Mouse (Mus musculus) testis, adult 2 months (tissue): ENCODE data around the gene Chmp6. TPM values are rescaled to one million over a fixed set of nuclear protein-coding genes. Genes with fewer than 3 reads are reported as not detected.
A peak's percentile ranks its signal among the peaks of the same experiment; 100 is the strongest.

Experiments used
- H3K27ac ChIP-seq: fragments of 200-500 bp; 2 replicates; pipeline ENCODE4 v1.5.1; 2012; ENCODE audit warnings: low read depth, low read length; ENCODE audit not compliant: control insufficient read depth, insufficient read depth
- H3K27me3 ChIP-seq: fragments of 200-500 bp; 2 replicates; pipeline ENCODE4 v1.6.1; 2012; ENCODE audit warnings: mild to moderate bottlenecking, low read length, moderate library complexity; ENCODE audit not compliant: control insufficient read depth, insufficient read depth
- H3K36me3 ChIP-seq: fragments of 200-500 bp; 2 replicates; pipeline ENCODE4 v1.6.1; 2012; ENCODE audit warnings: mild to moderate bottlenecking, low read length; ENCODE audit not compliant: control insufficient read depth, insufficient read depth
- H3K4me1 ChIP-seq: fragments of 200-500 bp; 2 replicates; pipeline ENCODE4 v1.6.1; 2012; ENCODE audit warnings: low read length; ENCODE audit not compliant: control insufficient read depth, insufficient read depth
- H3K4me3 ChIP-seq: fragments of 200-500 bp; 2 replicates; pipeline ENCODE4 v1.5.1; 2012; ENCODE audit warnings: low read depth, mild to moderate bottlenecking, low read length, moderate library complexity, mixed read lengths; ENCODE audit not compliant: control insufficient read depth
- CTCF ChIP-seq: fragments of 200-500 bp; IDR thresholded peaks from 2 replicates; pipeline ENCODE4 v1.5.1; 2012; ENCODE audit warnings: low read depth, mild to moderate bottlenecking, inconsistent platforms, low read length, moderate library complexity; ENCODE audit not compliant: control insufficient read depth, insufficient read depth, insufficient replicate concordance
- POLR2A ChIP-seq: fragments of 200-500 bp; IDR thresholded peaks from 2 replicates; pipeline ENCODE4 v1.6.1; 2012; ENCODE audit warnings: low read depth, mild to moderate bottlenecking, inconsistent platforms, low read length, moderate library complexity; ENCODE audit not compliant: control insufficient read depth
- polyA plus RNA-seq: library from polyadenylated mRNA; depleted of rRNA; stranded (reverse); fragments of >200 nt; gene quantifications from 2 replicates; pipeline ENCODE4 v1.2.3, GENCODE M21; 2012

Gene Chmp6
- polyA plus RNA-seq, 1 experiment: 47.8 TPM

DNA sequence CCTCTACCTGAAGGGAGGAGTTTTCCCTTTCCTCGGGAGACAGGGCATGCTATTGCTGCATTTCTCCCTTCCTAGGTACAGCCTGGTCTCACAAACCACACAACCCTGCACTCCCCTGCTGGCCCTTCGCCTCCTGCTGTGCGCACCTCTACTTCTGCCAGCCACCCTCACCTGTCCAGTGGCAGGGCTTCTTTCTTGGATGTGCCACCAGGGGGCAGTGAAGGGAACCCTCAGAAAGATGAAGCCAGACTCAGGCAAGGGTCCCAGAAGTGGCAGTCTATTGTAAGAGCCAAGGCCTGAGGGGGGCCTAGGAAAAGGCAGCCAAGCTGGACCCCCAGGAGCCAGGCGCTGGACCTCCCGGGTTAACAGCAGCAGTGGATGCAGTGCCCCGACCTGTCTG is 22.2 kb downstream of the Chmp6 start:
- no peak overlapping the region for H3K27ac ChIP-seq
- H3K4me1 ChIP-seq: peaks cover 6% of the 10 kb centered on the region
- no peaks in the 10 kb centered on the region for H3K36me3 ChIP-seq
- no peak overlapping the region for H3K4me3 ChIP-seq
- TF ChIP-seq CTCF: peak; percentile 47; the same call in 1 of the 2 replicates
- TF ChIP-seq POLR2A: no peak
- no peaks in the 10 kb centered on the region for H3K27me3 ChIP-seq

GRCm38 (mm10) chr11:119936456-119936855 is 23.2 kb downstream of the Chmp6 start:
- Histone ChIP-seq H3K36me3 (no peaks in the 10 kb centered on the region), H3K4me1 (peaks cover 11% of the 10 kb centered on the region), H3K27ac (no peak overlapping the region), H3K27me3 (no peaks in the 10 kb centered on the region), H3K4me3 (no peak overlapping the region)
- TF ChIP-seq CTCF: no peak
- TF ChIP-seq POLR2A: 0 out of 2 replicates have a peak, but pooled peaks have one; percentile 19

DNA sequence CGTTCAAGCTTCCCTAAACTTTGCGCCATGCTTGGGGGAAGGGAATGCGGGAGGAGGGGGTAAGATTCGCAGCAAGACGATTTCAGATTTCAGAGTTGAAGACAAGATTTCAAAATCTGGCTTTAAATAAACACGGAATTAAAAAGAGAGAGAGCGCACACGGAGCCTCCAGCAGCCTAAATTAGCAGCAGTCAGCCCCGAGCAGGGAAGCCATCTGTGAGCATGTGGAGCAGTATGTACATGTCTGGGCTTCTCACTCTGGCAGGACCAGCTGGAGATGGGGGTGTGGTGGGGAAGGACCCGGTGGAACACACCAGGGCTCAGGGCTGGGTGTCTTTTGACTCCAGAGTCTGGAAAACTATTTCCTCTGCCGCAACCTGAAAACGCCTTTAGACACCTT is 24.0 kb downstream of the Chmp6 start:
- TF ChIP-seq POLR2A (no peak), CTCF (no peak)
- Histone ChIP-seq H3K36me3 (no peaks in the 10 kb centered on the region), H3K27ac (no peak overlapping the region), H3K4me3 (no peak overlapping the region), H3K27me3 (no peaks in the 10 kb centered on the region), H3K4me1 (peaks cover 12% of the 10 kb centered on the region)

DNA sequence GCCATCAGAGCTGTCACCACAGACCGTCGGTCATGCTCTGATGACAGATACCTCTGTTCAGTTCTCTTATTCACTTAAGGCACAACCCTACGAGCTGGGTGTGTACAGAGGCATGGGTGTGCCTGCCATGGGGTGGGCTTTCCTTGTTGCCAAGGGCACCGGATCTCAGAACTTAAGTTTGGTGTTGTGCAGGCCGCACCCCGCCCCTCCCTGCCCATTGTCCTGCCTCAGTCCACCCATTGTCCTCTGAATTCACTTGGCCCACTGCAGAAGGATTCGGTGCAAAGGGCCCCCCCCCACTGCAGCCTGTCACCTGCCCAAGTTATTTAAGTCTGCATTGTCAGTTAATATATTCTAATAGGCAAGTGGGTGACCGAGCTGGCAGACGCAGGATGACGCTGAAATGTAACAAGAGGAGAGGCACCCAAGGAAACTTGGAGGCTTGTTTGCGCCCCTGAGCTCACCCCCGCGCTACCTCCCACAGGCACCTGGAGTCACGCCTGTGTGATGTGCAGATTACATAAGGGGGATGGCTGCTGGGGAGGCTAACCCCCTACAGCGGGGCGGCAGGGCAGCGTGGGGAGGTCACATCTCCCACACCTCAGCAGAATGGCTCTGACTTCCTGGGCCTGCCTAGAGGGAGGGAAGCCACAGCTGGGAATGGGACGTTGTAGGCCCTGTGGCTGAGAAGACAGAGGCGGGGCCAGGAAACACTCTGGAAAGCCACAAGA is 24.7 kb downstream of the Chmp6 start:
- Histone ChIP-seq H3K27me3 (no peaks in the 10 kb centered on the region), H3K4me3 (no peak overlapping the region), H3K4me1 (peaks cover 12% of the 10 kb centered on the region), H3K27ac (no peak overlapping the region), H3K36me3 (no peaks in the 10 kb centered on the region)
- TF ChIP-seq POLR2A (no peak), CTCF (no peak)

GRCm38 (mm10) chr11:119939073-119939710 is 26.0 kb downstream of the Chmp6 start:
- H3K36me3 ChIP-seq: no peaks in the 10 kb centered on the region
- no peaks in the 10 kb centered on the region for H3K27me3 ChIP-seq
- H3K4me1 ChIP-seq: peaks cover 20% of the 10 kb centered on the region
- no peak overlapping the region for H3K4me3 ChIP-seq
- TF ChIP-seq POLR2A (no peak; the same call in 1 of the 2 replicates), CTCF (no peak)
- no peak overlapping the region for H3K27ac ChIP-seq

DNA sequence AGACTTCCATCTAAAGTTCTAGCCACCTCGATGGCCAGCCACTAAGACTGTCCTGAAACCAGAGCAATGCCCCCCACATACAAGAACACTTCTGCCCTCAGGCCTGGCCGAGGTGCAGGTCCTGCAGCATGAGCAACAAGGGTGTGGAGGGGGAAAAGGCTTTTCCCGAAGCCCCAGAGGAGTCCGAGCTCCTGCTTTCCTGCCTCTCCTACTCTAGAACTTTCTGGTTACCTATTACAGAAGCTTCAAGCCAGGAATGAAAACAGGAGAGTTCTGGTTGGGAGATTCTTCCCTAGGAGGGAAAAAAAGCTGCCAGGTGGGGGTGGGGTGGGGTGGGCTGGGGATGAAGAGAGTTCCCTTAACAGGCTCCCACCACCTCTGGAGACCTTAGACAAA is 26.5 kb downstream of the Chmp6 start:
- peaks cover 22% of the 10 kb centered on the region for H3K4me1 ChIP-seq
- no peak overlapping the region for H3K27ac ChIP-seq
- H3K27me3 ChIP-seq: no peaks in the 10 kb centered on the region
- TF ChIP-seq POLR2A: no peak
- no peak for TF ChIP-seq CTCF
- H3K4me3 ChIP-seq: no peak overlapping the region
- H3K36me3 ChIP-seq: no peaks in the 10 kb centered on the region

DNA sequence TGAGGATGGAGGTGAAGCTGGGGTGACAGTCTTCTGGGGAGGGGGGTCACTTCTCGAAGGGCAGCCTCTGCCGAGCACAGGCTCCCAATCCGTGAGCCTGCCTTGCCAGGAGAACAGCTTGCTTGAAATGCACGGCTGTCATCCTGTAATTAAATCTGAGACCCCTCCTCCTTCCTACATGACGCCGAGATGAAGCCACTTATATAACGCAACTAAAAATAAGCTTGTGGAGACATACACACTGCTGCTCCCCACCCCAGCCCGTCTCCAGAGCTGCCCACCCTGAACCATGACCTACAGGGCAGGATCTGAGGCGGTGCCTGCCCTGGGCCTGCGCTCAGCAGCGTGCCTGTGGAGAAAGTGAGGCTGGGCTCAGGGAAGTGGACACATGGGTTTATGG is 26.9 kb downstream of the Chmp6 start:
- Histone ChIP-seq H3K4me3 (no peak overlapping the region), H3K27ac (no peak overlapping the region), H3K27me3 (no peaks in the 10 kb centered on the region), H3K4me1 (peaks cover 24% of the 10 kb centered on the region), H3K36me3 (no peaks in the 10 kb centered on the region)
- TF ChIP-seq CTCF: no peak
- 0 out of 2 replicates have a peak, but pooled peaks have one; percentile 3 for TF ChIP-seq POLR2A
